Mouse (Mus musculus): ENCODE measurements around the gene Pop4. TPM values are rescaled to one million over a fixed set of nuclear protein-coding genes. Genes with fewer than 3 reads are reported as not detected.

Gene Pop4
- polyA plus RNA-seq, 1 experiment: 0.13 TPM

DNA sequence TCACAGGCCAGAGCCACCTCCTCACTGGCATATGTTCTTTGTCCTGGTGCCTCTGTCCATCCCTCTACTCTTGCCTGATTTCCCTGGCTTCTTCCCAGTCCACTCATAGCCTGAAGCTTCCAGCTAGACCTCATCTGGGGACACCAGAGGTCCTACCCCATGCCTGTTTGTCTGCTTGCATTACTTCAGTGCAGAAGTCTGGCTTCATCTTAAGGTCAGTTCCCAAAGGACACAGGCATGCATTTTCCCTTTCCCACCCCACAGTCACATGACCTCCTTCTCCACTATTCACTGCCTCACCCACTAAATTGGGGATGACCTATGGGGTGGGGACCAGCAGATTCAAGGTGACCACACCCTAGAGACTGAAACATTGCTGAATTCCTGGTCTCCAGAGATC lies 17.8 kb downstream of the Pop4 start:
- no peak overlapping the region for H3K4me3 ChIP-seq (replicated peaks)
- no peaks in the 10 kb centered on the region for H3K4me1 ChIP-seq (ENCODE audit: control insufficient read depth)
- H3K9me3 ChIP-seq (ENCODE audit: control insufficient read depth, low read length): no peaks in the 10 kb centered on the region
- TF ChIP-seq GATA1 (IDR thresholded peaks at IDR 0.05; ENCODE audit: low read length): no peak
- no peak for TF ChIP-seq TAL1 (IDR thresholded peaks at IDR 0.05; ENCODE audit: low read length)
- no peaks in the 10 kb centered on the region for H3K36me3 ChIP-seq (ENCODE audit: control insufficient read depth)
- no peaks in the 10 kb centered on the region for H3K27me3 ChIP-seq (ENCODE audit: control insufficient read depth)

DNA sequence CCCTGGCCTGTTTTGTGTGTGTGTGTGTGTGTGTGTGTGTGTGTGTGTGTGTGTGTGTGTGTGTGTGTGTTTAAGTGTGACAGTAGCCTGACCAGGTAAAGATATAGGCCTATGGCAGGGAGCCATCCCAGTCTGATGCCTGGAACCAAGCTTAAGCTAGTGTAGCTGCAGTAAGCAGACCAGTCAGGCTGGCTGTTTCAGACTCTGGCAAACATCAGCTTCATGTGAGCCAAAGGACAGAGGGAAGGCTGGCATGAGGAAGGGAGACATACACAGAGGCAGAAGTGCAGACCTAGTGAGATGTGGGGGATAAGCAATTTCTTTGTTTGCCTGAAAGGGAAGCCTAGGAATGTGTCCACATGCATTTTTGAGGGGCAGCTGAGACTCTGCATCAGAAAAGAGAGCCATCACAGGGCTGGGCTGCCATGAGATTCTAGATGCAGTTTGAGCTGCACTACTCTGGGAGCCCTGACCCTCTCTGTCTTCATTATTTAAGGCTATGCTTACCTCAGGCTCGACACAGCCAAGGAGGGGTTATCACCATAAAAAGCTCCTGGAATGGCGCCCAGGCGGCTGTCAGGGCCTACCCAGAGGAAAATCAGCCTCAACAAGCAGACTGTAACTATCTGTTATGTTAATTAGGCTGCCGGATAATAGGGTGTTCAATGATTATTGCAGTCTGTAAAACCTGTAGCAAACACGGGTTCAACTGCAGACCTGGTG lies 19.6 kb downstream of the Pop4 start:
- Histone ChIP-seq H3K4me3 (replicated peaks) (no peak overlapping the region), H3K36me3 (ENCODE audit: control insufficient read depth) (no peaks in the 10 kb centered on the region)

DNA sequence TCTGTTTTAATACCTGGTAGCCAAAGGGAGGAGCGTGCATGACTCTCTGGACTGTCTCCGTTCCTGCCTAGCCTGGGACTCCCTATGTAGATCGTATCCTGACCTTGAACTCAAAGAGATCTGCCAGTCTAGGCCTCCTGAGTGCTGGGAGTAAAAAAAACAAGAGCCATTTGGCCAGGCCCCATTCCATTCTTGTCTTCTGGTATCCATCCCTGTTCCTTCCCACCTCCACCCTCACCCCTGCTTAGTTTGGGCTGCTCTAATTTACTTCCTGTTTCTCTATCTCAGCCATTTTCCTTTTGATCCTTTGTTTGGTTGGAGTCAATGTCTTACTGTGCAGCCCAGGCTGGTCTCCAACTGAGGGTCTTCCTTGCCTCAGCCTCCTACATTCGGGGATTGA lies 28.8 kb downstream of the Pop4 start:
- Histone ChIP-seq H3K9me3 (ENCODE audit: control insufficient read depth, low read length) (no peaks in the 10 kb centered on the region), H3K4me1 (ENCODE audit: control insufficient read depth) (no peaks in the 10 kb centered on the region), H3K4me3 (replicated peaks) (no peak overlapping the region), H3K27me3 (ENCODE audit: control insufficient read depth) (no peaks in the 10 kb centered on the region), H3K36me3 (ENCODE audit: control insufficient read depth) (no peaks in the 10 kb centered on the region)
- TF ChIP-seq TAL1 (IDR thresholded peaks at IDR 0.05; ENCODE audit: low read length): no peak
- TF ChIP-seq GATA1 (IDR thresholded peaks at IDR 0.05; ENCODE audit: low read length): no peak

More for the DNA sequence above, 19.6 kb downstream of the Pop4 start:
- Histone ChIP-seq H3K27me3 (ENCODE audit: control insufficient read depth) (no peaks in the 10 kb centered on the region), H3K9me3 (ENCODE audit: control insufficient read depth, low read length) (no peaks in the 10 kb centered on the region), H3K4me1 (ENCODE audit: control insufficient read depth) (no peaks in the 10 kb centered on the region)
- TF ChIP-seq GATA1 (IDR thresholded peaks at IDR 0.05; ENCODE audit: low read length): no peak

DNA sequence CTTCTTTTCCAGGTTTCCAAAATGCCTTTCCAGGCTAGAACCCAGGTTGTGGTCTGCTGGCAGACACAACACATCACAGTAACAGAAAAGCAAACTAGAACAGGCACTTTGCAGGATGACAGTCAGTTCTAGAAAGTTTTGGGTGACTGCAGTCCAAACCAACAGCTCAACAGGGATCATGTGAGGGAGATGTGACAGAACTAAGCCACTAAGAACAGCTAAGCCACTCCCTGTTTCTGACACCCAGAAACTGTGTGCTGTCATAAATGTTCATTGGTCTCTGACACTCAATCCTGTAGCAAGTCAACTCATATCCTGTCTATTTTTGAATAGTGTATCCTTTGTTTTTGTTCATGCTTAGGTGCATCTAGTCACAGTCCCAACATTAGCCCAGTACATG lies 34.1 kb downstream of the Pop4 start:
- no peak overlapping the region for H3K4me3 ChIP-seq (replicated peaks)
- no peaks in the 10 kb centered on the region for H3K4me1 ChIP-seq (ENCODE audit: control insufficient read depth)
- H3K36me3 ChIP-seq (ENCODE audit: control insufficient read depth): no peaks in the 10 kb centered on the region
- no peak for TF ChIP-seq GATA1 (IDR thresholded peaks at IDR 0.05; ENCODE audit: low read length)
- TF ChIP-seq TAL1 (IDR thresholded peaks at IDR 0.05; ENCODE audit: low read length): no peak
- no peaks in the 10 kb centered on the region for H3K27me3 ChIP-seq (ENCODE audit: control insufficient read depth)
- H3K9me3 ChIP-seq (ENCODE audit: control insufficient read depth, low read length): no peaks in the 10 kb centered on the region

DNA sequence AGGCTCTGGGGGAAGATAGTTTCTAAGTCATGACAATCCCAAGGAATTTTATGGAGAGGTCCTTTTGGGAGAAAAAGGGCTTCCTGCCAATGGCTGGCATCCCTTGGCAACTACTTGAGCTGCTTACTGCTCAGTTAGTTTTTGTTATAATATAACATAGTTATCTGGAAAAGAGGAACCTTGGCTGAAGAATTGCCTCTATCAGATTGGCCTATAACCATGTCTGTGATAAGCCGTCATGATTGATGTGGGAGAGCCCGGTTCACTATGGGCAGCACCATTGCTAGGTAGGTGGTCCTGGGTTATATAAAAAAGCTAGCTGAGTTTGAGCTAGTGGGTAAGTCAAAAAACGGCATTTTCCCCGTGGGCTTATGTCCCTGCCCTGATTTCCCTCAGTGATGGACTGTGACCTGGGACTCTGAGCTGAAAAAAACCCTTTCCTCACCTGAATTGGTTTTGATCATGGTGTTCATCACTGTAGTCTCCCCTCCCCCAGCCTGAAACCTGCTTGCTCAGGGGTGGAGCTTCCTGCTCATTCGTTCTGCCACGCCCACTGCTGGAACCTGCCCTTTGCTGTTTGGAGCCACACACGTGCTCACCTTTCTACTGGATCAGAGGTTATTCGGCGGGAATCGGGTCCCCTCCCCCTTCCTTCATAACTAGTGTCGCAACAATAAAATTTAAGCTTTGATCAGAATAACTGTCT lies 34.7 kb downstream of the Pop4 start:
- H3K9me3 ChIP-seq (ENCODE audit: control insufficient read depth, low read length): no peaks in the 10 kb centered on the region
- H3K27me3 ChIP-seq (ENCODE audit: control insufficient read depth): no peaks in the 10 kb centered on the region
- H3K4me1 ChIP-seq (ENCODE audit: control insufficient read depth): no peaks in the 10 kb centered on the region
- no peaks in the 10 kb centered on the region for H3K36me3 ChIP-seq (ENCODE audit: control insufficient read depth)
- no peak for TF ChIP-seq TAL1 (IDR thresholded peaks at IDR 0.05; ENCODE audit: low read length)
- TF ChIP-seq GATA1 (IDR thresholded peaks at IDR 0.05; ENCODE audit: low read length): no peak
- no peak overlapping the region for H3K4me3 ChIP-seq (replicated peaks)

DNA sequence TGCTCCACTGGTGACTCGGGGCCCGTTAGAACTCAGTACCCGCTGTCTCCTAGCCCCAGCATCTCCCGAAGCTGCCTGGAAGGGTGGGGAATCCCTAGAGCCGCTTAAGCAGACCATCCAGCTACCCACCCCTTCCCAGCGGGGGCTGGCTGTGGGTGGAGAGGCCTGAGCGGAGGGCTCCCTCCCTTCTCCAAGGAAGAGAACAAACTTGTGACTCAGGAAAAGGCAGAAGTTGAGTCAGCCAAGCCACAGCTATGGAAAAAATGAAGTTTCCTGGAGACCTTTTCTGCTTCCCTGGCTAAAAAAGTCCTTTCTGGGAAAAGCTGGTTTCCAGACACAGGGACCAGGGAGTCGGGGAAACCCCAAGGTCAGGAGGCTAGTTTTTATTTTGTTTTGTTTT lies 40.9 kb downstream of the Pop4 start:
- no peak for TF ChIP-seq GATA1 (IDR thresholded peaks at IDR 0.05; ENCODE audit: low read length)
- no peak for TF ChIP-seq TAL1 (IDR thresholded peaks at IDR 0.05; ENCODE audit: low read length)
- H3K27me3 ChIP-seq (ENCODE audit: control insufficient read depth): peaks cover 6% of the 10 kb centered on the region

DNA sequence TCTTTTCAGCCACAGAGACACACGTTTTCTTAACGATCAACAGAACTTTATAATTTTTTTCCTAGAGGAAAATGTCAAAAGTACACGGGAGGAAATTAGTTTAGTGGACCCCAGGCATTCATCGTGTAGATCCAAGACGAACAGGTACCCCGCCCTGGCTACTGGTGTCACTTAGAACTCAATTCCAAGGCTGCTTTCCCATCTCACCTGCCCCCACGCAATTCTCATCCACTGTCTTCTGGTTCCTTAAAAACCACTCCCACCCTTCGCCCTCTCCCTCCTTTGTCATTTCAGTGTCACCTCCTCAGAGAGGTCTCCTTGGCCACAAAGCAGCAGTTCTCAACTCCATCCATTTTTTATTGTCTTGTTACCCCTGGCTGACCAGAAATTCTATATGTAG lies 42.9 kb downstream of the Pop4 start:
- Histone ChIP-seq H3K4me1 (ENCODE audit: control insufficient read depth) (peaks cover 17% of the 10 kb centered on the region), H3K27me3 (ENCODE audit: control insufficient read depth) (peaks cover 6% of the 10 kb centered on the region), H3K4me3 (replicated peaks) (peak overlapping the region; percentile 66), H3K36me3 (ENCODE audit: control insufficient read depth) (no peaks in the 10 kb centered on the region), H3K9me3 (ENCODE audit: control insufficient read depth, low read length) (no peaks in the 10 kb centered on the region)
- TF ChIP-seq GATA1 (IDR thresholded peaks at IDR 0.05; ENCODE audit: low read length) (no peak), TAL1 (IDR thresholded peaks at IDR 0.05; ENCODE audit: low read length) (no peak)

More for the DNA sequence above, 40.9 kb downstream of the Pop4 start:
- H3K9me3 ChIP-seq (ENCODE audit: control insufficient read depth, low read length): no peaks in the 10 kb centered on the region
- no peak overlapping the region for H3K4me3 ChIP-seq (replicated peaks)
- no peaks in the 10 kb centered on the region for H3K36me3 ChIP-seq (ENCODE audit: control insufficient read depth)
- peaks cover 15% of the 10 kb centered on the region for H3K4me1 ChIP-seq (ENCODE audit: control insufficient read depth)

DNA sequence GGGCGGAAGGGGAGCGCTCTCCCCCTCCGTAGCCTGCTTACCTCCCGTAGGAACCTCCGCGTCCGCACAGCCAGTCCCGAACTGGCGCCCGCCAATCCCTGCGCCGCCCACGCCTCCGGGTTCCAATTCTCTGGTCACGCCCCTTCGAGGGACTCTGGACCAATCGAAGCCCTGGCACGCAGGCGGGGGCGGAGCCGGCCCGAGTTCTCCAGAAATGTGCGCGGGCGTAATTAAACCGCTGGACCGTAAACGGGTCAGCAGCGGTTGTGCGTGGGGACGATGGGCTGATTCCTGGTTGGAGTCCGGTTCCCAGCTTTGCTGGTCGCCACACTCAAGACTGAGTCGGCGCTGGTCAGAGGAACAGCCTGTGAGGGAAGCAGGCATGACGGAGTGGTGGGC lies 43.3 kb downstream of the Pop4 start, which contains the start of gene Plekhf1:
Plekhf1 (minus strand) TSS at position 117 of the 399 bp plus-strand sequence.
- peak within 1 kb of the TSS; percentile 66 for H3K4me3 ChIP-seq (replicated peaks)
- no peaks in the 10 kb centered on the region for H3K9me3 ChIP-seq (ENCODE audit: control insufficient read depth, low read length)
- TF ChIP-seq GATA1 (IDR thresholded peaks at IDR 0.05; ENCODE audit: low read length) (no peak), TAL1 (IDR thresholded peaks at IDR 0.05; ENCODE audit: low read length) (no peak)
- peaks cover 17% of the 10 kb centered on the region for H3K4me1 ChIP-seq (ENCODE audit: control insufficient read depth)
- H3K27me3 ChIP-seq (ENCODE audit: control insufficient read depth): peaks cover 6% of the 10 kb centered on the region
- H3K36me3 ChIP-seq (ENCODE audit: control insufficient read depth): no peaks in the 10 kb centered on the region

DNA sequence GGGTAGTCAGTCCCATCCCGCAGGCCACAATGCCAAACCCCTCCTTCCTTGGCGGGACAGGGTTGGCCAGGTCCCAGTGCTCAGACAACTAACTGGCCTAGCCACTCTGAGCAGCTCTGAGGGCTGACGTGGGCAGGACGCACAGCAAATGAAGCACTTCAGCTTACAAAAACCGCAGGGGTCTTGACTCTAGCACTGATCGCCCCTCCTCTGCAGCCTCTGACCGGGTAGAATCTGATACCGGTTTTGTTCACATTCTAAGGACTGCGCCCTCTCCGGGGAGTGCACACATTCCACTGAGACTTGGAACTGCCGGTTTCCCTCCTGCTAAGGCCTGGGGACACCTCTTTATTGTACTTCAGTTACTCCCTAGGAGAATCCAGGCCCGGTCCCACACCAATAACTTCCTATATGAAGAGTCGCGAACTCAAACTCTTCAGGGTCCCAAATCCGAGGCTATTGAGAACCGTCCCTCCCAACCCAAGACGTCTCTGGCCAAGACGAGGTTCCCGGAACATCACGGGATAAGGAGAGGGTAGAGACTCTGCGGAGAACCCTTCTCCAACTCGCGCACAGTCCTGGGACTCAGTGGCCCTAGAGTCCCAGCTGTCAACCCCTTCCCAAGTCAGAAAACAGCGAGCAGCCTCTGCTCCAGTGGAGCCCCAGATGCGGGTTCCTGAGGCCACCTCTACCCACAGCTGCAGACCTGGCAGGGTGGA lies 43.9 kb downstream of the Pop4 start:
- Histone ChIP-seq H3K9me3 (ENCODE audit: control insufficient read depth, low read length) (no peaks in the 10 kb centered on the region), H3K4me1 (ENCODE audit: control insufficient read depth) (peaks cover 17% of the 10 kb centered on the region), H3K27me3 (ENCODE audit: control insufficient read depth) (peaks cover 6% of the 10 kb centered on the region), H3K36me3 (ENCODE audit: control insufficient read depth) (no peaks in the 10 kb centered on the region), H3K4me3 (replicated peaks) (peak overlapping the region; percentile 66)
- TF ChIP-seq TAL1 (IDR thresholded peaks at IDR 0.05; ENCODE audit: low read length) (no peak), GATA1 (IDR thresholded peaks at IDR 0.05; ENCODE audit: low read length) (no peak)
